Mouse (Mus musculus) cerebellum, adult 11 months (tissue): ENCODE data around the gene 1110002E22Rik.

Experiments used
- DNase-seq: peaks from one replicate; pipeline ENCODE4 v3.0.0; 2022

1110002E22Rik gene

DNA sequence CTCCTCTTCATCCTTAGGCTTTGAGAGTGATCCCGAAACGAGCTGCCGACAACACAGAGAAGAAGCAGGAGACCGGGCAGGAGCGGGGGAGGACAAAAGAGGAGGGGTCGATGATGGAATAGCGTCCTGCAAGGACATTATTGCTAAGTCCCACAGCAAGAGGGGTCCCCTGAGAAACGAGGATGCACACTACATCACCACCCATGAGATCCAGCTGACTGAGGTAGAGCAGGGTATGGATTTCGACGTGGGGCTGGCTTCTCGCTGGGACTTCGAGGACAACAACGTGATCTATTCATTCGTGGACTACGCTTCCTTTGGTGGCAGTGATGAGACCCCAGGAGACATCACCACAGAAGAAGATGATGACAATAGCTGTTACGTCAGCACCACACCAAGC is 1.1 kb downstream of the 1110002E22Rik start:
- no peak for DNase-seq

DNA sequence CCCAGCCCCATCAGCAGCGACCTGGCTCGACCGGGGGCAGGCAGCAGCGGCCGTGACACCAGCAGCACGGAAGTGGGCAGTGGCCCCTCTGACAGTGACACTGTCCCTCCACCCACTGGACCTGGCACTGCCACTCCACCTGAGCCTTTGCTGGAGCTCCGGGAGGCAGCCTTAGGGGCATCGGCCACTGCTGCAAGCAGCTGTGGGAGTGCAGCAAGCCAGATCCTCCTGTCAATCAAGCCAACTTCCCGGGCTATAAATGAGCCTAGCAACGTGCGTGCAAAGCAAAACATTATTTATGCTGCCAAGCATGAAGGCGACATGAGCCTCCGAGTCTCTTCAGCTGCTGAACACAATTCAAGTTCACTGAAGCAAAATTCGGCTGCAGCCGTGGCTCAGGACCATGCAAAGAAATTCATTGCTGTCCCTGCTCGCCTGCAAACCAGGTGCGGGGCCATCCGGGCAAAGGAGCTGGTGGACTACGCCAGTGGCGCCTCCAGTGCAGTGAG is 1.6 kb downstream of the 1110002E22Rik start:
- DNase-seq, result no peak

DNA sequence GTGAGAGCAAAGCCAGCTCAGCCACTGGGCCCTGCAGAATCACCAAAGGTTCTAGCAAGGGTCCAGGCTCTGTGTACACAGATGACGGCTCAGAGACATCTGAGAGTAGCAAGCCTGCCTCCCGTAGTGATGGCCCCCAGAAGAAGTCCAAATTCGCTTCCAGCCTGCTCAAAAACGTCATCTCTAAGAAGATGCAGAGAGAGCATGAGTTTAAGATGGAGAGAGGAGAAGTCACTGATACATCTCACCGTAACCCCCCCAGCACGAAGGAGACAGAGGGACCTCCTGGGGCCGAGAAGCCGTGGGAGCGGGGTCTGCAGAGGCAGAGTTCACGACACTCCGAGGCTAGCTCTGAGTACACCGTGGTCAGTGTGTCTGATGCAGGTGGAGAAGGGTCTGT is 2.4 kb downstream of the 1110002E22Rik start, which contains the start of gene Gm5105:
Gene Gm5105 (minus strand): TSS at position 101 of the 400 bp plus-strand sequence.
- no peak for DNase-seq

DNA sequence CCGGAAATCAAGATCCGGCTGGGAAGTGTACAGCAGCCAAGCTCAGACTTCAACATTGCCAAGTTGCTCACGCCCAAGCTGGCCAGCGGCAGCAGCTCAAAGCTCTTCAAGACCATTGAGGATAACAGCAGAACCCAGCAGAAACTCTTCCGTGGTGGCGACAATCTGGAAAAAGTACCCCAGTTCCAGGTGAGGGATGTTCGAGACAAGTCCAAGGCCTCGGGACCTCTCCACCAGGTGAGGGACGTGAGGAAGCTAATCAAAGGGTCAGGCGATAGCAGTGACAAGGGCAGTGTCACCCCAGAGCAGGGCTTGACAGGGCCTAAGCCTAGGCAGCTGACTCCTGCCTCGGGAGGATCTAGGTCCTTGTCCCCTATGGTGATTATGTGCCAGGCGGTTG is 3.3 kb downstream of the 1110002E22Rik start:
- no peak for DNase-seq

DNA sequence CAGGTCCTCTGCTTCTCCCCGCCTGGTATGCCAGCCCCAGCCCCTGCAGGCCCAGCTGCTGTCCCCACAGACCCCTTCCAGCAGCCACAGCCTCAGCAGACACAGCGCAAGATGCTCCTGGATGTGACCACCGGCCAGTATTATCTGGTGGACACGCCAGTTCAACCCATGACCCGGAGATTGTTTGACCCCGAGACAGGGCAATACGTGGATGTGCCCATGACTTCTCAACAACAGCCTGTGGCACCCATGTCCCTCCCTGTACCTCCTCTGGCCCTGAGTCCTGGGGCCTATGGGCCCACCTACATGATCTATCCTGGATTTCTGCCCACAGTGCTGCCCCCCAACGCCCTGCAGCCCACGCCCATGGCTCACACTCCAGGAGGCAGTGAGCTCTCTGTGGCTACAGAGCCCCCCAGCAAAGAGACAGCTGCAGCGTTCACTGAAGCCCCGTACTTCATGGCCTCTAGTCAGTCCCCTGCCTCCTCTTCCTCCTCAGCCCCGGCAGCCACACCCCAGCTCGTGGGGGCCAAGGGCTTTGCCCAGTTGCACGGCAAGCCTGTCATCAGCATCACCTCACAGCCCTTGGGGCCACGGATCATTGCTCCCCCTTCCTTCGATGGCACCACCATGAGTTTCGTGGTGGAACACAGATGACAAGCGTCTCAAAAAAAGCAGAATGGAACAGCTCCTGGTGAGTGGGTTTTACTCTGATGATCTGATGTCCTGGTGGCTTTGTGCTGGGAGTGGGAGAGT is 5.1 kb downstream of the 1110002E22Rik start:
- no peak for DNase-seq

DNA sequence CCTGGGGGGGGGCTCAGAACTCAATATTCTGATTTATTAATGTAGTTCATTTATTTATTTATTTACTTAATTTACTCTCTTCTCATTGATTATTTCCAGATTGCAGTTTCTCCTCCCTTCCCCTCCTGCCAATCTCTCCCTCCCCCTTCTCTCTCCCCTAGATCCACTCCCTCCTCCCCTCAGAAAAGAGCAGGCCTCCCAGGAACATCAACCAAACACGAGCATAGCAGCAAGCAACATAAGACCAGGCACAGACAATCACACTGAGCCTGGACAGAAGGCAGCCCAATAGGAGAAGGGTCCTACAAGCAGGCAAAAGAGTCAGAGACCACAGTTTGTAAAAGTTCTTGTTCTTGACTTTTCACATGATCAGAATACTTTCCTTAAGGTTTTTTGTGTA is 6.2 kb downstream of the 1110002E22Rik start:
- no peak for DNase-seq

DNA sequence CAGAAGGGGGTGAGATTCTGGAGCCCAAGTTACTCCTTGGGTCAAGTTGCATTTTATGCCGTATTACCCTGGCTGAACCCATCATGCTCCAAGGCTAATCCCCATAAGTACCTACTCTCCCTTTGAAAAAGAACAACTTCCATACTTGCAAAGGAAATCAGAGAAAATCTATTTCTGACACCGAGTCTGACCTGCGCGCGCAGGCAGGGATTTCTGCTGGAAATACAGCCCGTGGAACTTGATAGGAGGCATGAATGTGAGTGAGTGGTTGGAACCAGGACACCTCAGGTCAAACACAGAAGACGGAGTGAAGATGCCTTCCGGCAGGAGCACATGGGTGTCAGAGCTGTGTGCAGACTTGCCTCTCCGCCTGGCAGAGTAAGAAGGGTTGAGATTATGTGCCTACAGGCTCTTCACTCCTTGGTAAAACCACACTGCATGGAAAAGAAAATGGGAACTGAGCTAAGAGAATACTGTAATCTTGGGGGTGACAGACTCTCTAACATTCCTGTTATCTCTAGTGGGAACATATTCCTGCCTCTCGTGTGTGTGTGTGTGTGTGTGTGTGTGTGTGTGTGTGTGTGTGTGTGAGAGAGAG is 6.7 kb downstream of the 1110002E22Rik start:
- no peak for DNase-seq

DNA sequence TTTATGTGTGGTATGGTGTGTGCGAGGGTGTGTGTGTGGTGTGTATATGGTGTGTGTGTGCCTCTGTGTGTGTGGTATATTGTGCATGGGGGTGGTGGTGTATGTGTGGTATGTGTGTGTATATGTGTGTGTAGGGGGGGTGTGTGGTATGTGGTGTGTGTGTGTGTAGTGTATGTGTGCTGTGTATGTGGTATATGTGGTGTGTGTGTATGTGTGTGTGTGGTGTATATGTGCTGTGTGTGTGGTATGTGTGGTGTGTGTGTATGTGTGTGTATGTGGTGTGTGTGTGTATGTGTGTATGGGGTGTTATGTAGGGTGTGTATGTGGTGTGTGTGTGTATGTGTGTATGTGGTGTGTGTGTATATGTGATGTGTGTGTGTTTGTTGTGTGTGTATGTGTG is 9.4 kb downstream of the 1110002E22Rik start:
- DNase-seq, result no peak

DNA sequence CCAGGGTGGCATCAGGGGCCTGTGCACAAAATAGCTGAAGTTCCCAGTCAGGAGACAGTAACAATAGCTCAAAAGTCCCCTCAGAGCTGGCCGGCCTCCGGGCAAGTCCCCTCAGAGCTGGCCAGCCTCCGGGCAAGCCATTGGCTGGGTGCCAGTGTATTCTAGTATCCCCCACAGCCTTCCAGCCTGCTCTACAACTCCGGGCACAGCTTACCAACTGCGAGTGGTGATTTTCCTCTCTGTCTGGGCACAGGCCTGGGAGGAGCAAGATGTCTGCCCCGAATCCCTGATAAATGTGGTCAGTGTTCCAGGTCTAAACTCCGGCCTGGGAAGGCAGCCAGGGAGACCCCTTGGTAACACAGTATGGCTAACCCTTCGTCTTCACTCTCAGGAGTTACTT is 10.4 kb downstream of the 1110002E22Rik start:
- DNase-seq, result no peak

DNA sequence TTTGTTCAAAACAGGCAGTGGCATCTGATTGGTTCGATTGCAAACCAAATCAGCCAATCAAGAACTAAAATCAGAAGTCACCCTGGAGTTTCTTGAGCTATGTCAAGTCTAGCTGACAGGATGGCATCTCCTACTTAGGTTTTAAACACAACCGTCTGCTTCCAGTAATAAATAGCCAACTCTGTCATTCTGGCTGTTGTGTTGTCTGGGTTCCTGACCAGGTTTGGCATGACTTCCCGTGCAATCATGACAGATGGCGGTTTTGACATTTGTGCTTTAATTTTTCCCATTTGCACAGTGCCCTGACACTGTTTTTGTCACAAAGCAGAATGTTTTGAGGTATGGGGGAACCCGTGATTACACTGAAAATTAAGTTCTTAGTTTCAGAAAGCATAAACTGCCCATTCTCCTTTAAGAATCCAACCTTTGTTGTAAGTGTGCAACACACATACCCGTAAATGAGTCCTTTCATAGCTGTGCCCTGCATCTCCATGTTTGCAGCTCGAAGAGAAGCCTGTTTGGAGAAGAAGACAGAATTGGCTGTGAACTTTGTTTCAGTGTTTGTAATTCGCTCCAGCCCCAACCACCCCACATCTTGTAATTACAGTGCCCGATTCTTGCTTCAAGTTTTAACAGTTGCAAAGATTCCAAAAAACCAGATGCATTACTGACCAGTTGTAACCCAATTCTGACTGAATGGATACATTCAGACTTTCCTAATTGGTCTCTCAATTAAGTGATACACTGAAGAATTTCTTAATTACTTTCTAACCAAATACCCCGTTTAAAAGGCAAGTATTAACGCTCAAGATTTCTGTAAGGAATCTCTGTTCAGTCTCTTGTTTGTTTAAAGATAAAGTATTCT is 12.9 kb downstream of the 1110002E22Rik start:
- DNase-seq, result peak; percentile 45

DNA sequence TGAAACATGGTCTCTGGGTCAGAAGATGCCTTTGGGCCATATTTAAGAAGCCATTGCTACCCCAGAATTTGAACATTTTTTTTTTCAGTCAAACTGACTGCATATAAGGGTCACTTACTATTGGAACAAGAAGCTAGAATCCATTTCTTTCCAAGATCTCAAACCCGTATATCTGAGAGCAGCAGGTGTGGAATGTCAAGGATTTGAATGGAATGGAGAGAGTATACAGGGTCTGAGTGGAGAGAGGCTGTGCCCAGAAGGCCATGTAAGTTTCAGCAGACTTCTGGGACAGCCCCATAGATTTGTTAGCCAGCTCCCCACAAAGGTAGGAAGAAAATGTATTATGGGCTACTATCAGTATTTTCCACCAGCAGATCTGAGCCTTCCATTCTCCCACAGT is 13.8 kb downstream of the 1110002E22Rik start:
- no peak for DNase-seq

DNA sequence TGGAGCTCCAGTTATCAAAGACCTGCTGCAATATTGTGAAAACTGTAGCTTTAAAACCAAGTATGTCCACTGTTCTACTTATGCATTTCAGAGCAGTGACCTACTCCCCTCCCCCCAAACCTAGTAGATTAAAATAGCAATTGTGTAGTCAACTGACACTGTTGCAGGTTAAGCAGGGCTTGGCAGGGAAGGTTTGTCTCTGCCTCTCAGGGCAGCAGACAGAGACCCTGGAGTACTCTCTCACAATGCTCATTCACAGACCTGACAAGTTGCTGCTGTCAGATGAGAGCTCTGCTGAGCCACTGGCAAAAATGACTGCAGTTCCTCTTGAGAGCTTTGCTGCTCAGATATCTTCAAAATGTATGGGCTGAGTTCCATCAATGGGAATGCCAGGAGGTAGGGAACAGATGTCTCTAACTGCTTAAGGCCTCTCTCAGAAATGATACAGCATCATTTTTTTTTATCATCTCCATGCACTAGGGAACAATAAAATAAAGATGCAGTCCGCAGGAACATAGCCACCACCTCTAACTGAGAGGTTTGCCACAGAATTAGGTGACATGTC is 18.3 kb downstream of the 1110002E22Rik start:
- DNase-seq, result no peak

DNA sequence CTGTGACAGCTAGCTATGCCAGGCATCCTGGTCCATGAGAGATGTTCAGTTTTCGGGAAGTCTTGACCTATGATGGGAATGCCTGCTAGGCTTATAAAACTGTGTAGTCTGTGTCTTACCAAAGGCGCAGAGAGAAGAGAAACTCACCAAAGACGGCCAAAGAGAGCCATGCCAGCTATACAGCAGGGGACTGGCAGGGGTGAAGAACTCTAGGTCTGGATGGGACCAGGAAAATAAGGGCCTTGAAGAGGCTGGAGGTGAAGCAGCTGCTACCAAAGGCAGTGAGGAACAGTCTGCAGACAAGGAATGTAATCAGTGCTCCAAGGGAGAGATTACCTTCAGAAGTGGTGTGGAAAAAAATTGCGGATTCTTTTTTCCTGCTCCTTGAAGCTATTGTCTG is 19.0 kb downstream of the 1110002E22Rik start:
- DNase-seq, result no peak

DNA sequence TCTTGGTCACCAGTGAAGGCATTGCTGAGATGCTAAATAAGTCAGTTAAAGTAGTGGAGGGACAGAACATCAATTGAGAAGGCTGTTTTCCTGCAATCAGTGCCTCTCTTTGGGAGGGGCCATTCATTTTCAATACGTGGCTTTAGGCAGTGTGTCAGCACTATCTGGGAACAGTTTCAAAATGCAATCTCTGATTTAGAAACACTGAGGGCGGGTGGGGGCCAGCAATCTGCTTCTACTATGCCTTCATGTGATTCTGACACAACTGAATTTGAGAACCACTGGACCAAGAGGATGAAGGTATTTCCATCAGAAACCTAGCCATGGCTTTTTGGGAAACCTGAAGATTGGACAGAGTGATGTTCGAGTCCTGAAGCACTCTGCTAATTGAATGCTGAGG is 30.4 kb downstream of the 1110002E22Rik start:
- DNase-seq, result no peak

DNA sequence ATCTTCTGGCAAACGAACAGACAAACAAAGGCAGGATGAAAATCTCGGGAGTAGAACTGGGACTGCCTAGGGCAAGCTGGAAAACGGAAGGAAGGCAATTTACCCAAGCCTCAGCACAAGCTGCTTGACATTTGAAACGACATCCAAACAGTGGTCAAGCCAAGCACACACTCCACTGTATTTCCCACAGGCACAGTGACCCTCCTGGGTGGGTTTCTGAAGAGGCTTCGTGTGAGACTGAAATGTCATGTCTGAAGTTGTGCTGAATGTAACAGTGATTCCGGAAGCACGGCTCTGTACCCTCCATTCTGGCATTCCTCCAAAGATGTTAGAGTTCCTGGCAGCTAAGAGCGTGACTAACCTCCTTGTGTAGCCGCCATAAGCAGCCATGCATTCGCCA is 30.9 kb downstream of the 1110002E22Rik start:
- DNase-seq, result no peak

DNA sequence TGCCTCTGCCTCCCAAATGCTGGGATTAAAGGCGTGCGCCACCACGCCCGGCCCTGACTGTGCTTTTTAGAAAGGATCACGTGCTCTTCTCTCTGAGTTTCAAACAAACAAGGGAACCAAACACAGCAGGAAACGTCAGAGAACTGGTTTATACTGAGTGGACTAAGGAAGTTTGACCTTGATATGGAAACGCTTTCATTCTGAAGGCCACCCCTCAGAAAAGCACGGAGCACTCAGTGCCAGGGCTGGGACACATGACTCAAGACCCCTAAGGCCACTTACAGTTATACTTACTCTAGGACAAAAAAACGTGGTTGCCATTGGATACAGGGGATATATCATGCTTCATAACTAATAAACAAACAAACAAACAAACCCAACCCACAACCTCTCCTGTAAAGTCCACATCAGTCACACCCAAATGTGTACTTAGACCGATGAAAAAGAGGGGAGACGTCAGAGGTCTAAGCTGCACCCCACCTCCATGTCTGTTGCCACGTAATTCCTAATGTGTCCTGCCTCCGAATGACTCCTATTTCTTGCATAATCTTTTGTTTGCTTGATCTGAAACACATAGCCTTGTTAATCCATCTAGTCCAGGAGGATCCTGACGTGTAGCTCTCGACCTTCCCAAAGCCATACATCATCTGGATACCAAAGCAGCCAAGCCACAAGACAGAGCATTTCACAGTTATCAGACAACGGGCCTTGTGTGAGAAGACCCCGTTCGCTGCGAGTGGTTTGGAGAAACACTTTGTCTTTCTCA is 31.6 kb downstream of the 1110002E22Rik start:
- no peak for DNase-seq

DNA sequence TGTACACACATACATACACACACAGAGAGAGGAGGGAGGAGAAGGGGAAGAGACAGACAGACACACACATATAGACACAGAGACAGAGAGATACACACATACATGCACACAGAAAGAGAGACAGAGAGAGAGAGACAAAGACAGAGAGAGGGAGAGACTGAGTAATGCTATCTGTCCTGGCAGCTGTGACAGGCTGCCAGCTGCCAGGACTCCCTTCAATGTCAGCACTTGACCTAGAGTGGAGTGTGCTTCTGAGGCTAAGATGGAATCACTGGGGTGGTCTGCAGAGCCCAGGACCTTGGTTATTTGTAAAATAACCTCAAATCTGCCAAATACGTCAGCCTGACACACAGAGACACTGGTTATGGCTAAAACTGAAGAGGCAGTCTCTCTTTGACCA is 32.9 kb downstream of the 1110002E22Rik start:
- no peak for DNase-seq

DNA sequence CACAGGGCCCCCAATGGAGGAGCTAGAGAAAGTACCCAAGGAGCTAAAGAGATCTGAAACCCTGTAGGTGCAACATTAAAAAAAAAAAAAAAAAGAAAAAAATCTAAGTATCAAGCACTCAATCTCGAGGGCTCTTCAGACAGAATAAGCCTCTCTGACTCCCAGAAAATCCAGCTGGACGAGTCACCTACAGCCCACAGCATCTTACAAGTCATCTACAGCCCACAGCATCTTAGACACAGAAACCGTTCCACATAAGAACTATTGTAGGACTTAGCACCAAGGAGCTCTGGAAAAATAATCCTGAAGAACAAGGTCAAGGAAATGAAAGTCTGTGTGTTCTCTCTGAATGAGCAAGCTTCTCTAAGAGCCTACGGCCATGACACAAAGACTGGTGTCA is 37.1 kb downstream of the 1110002E22Rik start:
- no peak for DNase-seq

DNA sequence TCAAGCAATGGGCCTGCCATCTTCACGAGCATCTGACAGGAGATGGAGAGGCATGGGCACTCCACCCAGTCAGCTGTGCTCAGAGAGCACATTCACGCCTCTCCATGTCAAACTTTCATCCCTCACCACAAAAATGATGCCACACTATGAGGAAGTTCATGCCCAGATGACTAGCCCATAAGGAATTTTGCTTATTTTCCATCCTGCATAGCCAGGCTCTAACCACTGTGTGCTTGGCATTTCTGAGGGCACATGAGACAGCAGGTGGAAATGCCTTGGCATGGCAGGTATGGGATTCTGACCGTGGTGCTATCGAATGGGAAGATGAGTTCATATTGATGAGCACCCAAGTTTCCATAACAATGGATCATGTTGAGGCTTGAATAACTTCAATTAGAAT is 38.8 kb downstream of the 1110002E22Rik start:
- no peak for DNase-seq

DNA sequence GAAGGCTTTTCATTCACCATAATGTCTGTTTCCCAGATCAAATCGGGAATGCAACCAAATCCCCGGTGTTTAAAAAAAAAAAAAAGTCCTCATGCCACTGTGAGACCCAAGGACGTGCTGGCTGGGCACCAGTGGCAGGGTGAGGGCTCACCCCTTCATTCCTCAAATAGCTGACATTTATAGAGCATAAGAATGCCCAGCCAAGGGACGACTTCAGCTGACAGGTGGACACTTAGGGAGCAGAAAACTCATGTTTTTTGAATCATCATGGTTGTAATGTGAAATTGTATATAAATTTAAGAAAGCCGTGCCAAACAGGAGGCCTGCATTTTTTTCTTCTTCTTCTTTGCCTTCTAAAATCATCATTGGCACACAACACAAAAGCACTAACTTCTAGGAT is 40.2 kb downstream of the 1110002E22Rik start:
- DNase-seq, result no peak

DNA sequence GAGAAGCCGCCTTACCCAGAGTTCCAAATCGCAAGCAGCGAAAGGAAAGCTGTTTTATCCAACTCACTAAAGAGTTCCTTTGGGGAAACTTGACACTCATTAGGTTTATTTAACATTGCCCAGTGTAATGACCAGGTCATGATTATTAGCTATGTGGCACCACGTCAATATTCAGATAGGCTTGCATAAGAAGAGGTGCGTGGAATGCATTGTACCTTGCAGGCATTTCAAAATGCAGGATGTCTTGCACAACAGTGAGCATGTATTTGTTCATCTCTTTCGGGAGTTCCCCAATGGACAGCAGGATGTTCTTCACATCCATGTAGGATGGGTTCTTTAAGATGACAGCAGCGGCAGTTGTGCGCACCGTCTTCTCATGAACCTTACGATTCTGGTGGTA is 42.0 kb downstream of the 1110002E22Rik start:
- no peak for DNase-seq
